Mouse (Mus musculus) hindbrain, embryonic 12.5 days (tissue): ENCODE results near the gene Gpr137c. TPM values are rescaled to one million over a fixed set of nuclear protein-coding genes. Genes with fewer than 3 reads are reported as not detected.

Experiments
- ATAC-seq: fragments of 200-750 bp; cut with Nextera tagmentation; 2 replicates; pipeline ENCODE4 v1.8.0; 2017; ENCODE audit warnings: moderate TSS enrichment; ENCODE audit not compliant: low FRiP score
- H3K27ac ChIP-seq: fragments of 300-500 bp; sonication (generic); 2 replicates; pipeline ENCODE4 v1.5.1; 2016; ENCODE audit warnings: mild to moderate bottlenecking
- H3K27me3 ChIP-seq: fragments of 300-500 bp; sonication (generic); 2 replicates; pipeline ENCODE4 v1.6.1; 2016; ENCODE audit warnings: mild to moderate bottlenecking
- H3K36me3 ChIP-seq: fragments of 300-500 bp; sonication (generic); 2 replicates; pipeline ENCODE4 v1.6.1; 2016; ENCODE audit warnings: mild to moderate bottlenecking
- H3K4me1 ChIP-seq: fragments of 300-500 bp; sonication (generic); 2 replicates; pipeline ENCODE4 v1.6.1; 2016
- H3K4me2 ChIP-seq: fragments of 300-500 bp; sonication (generic); replicated peaks from 2 replicates; pipeline ENCODE4 v1.6.1; 2016; ENCODE audit warnings: mild to moderate bottlenecking
- H3K4me3 ChIP-seq: fragments of 300-500 bp; sonication (generic); 2 replicates; pipeline ENCODE4 v1.5.1; 2016; ENCODE audit warnings: mild to moderate bottlenecking
- H3K9ac ChIP-seq: fragments of 300-500 bp; sonication (generic); 2 replicates; pipeline ENCODE4 v1.6.1; 2016; ENCODE audit warnings: mild to moderate bottlenecking, moderate library complexity
- H3K9me3 ChIP-seq: fragments of 300-500 bp; sonication (generic); replicated peaks from 2 replicates; pipeline ENCODE4 v1.6.1; 2016; ENCODE audit warnings: mild to moderate bottlenecking
- WGBS: fragments of 180-500 bp; shearing (Covaris S2); methylation state at CpG from one replicate; pipeline ENCODE4 v1.1.7; 2016; 5-methylcytosine and 5-hydroxymethylcytosine counted together
- polyA plus RNA-seq: library from polyadenylated mRNA; unstranded; fragments of >200 nt; fragmentation: Nextera tagmentation; extraction: Ambion mirVana; gene quantifications from 2 replicates; pipeline ENCODE4 v1.2.1, GENCODE M21; 2016

The Gpr137c gene
- polyA plus RNA-seq, 1 experiment from 2014 or later = 12.1 TPM

- ATAC-seq = no peak
- peaks cover 6% of the 10 kb centered on the region; the same call in 1 of the 2 replicates for H3K36me3 ChIP-seq
- no peak overlapping the region for H3K9ac ChIP-seq
- no peak overlapping the region for H3K4me2 ChIP-seq
- H3K27me3 ChIP-seq = peaks cover 4% of the 10 kb centered on the region; the same call in 1 of the 2 replicates
- no peak overlapping the region for H3K4me3 ChIP-seq
- no peak overlapping the region for H3K27ac ChIP-seq
- 94% methylated on average over 5 of the region's 5 CpGs for WGBS
- H3K9me3 ChIP-seq = no peaks in the 10 kb centered on the region
- no peaks in the 10 kb centered on the region for H3K4me1 ChIP-seq
Measured at GRCm38 (mm10) chr14:45305852-45306251, 86.3 kb downstream of the Gpr137c start.

GRCm38 (mm10) chr14:45307630-45308328 is 88.3 kb downstream of the Gpr137c start:
- Histone ChIP-seq H3K4me1 (no peaks in the 10 kb centered on the region), H3K36me3 (peaks cover 6% of the 10 kb centered on the region; the same call in 1 of the 2 replicates), H3K27ac (no peak overlapping the region), H3K9ac (no peak overlapping the region), H3K27me3 (no peaks in the 10 kb centered on the region), H3K4me3 (no peak overlapping the region), H3K9me3 (no peaks in the 10 kb centered on the region), H3K4me2 (no peak overlapping the region)
- WGBS = 91% methylated on average over 8 of the region's 8 CpGs
- ATAC-seq = no peak

GRCm38 (mm10) chr14:45309646-45310045 is 90.1 kb downstream of the Gpr137c start:
- H3K27ac ChIP-seq = no peak overlapping the region
- WGBS = 89% methylated on average over 13 of the region's 13 CpGs
- no peaks in the 10 kb centered on the region for H3K27me3 ChIP-seq
- H3K9ac ChIP-seq = no peak overlapping the region
- no peak for ATAC-seq
- H3K4me2 ChIP-seq = no peak overlapping the region
- peaks cover 3% of the 10 kb centered on the region; the same call in 1 of the 2 replicates for H3K36me3 ChIP-seq
- H3K4me3 ChIP-seq = no peak overlapping the region
- no peaks in the 10 kb centered on the region for H3K4me1 ChIP-seq
- H3K9me3 ChIP-seq = no peaks in the 10 kb centered on the region

- WGBS = 92% methylated on average over 14 of the region's 14 CpGs
- no peaks in the 10 kb centered on the region for H3K4me1 ChIP-seq
- no peak for ATAC-seq
Measured at GRCm38 (mm10) chr14:45310101-45310500, 90.6 kb downstream of the Gpr137c start.

GRCm38 (mm10) chr14:45316927-45317326 is 97.4 kb downstream of the Gpr137c start:
- H3K27me3 ChIP-seq = no peaks in the 10 kb centered on the region
- ATAC-seq = no peak
- 0 out of 2 replicates have a peak overlapping the region, but pooled peaks have one; percentile 43 for H3K9ac ChIP-seq
- H3K4me3 ChIP-seq = peak overlapping the region; percentile 89
- peak overlapping the region; percentile 60 for H3K4me2 ChIP-seq
- 87% methylated on average over 5 of the region's 5 CpGs for WGBS
- H3K9me3 ChIP-seq = no peaks in the 10 kb centered on the region
- H3K4me1 ChIP-seq = peaks cover 8% of the 10 kb centered on the region; the same call in 1 of the 2 replicates
- H3K36me3 ChIP-seq = no peaks in the 10 kb centered on the region
- no peak overlapping the region for H3K27ac ChIP-seq

More at GRCm38 (mm10) chr14:45310101-45310500, 90.6 kb downstream of the Gpr137c start:
- H3K27me3 ChIP-seq = no peaks in the 10 kb centered on the region
- no peak overlapping the region for H3K4me2 ChIP-seq
- no peaks in the 10 kb centered on the region for H3K9me3 ChIP-seq
- no peak overlapping the region for H3K9ac ChIP-seq
- H3K36me3 ChIP-seq = peaks cover under 1% of the 10 kb centered on the region; the same call in 1 of the 2 replicates
- no peak overlapping the region for H3K4me3 ChIP-seq
- H3K27ac ChIP-seq = no peak overlapping the region

- peak; percentile 83; the same call in 1 of the 2 replicates for ATAC-seq
- H3K36me3 ChIP-seq = no peaks in the 10 kb centered on the region
- peak overlapping the region; percentile 95 for H3K9ac ChIP-seq
- H3K27me3 ChIP-seq = no peaks in the 10 kb centered on the region
- peak overlapping the region; percentile 95 for H3K27ac ChIP-seq
- H3K4me2 ChIP-seq = peak overlapping the region; percentile 60
- H3K4me3 ChIP-seq = peak overlapping the region; percentile 89
- no peaks in the 10 kb centered on the region for H3K9me3 ChIP-seq
- H3K4me1 ChIP-seq = peaks cover 8% of the 10 kb centered on the region; the same call in 1 of the 2 replicates
- WGBS = under 1% methylated on average over 24 of the region's 38 CpGs
Measured at GRCm38 (mm10) chr14:45317921-45318411, 98.4 kb downstream of the Gpr137c start.

GRCm38 (mm10) chr14:45318426-45319236 is 99.1 kb downstream of the Gpr137c start, which contains the start of gene Ero1l:
Ero1l (minus strand) TSS chr14:45318771.
- 3% methylated on average over 45 of the region's 74 CpGs for WGBS
- peak within 1 kb of the TSS; percentile 89 for H3K4me3 ChIP-seq
- ATAC-seq = peak; percentile 97
- H3K9me3 ChIP-seq = no peaks in the 10 kb centered on the region
- H3K36me3 ChIP-seq = no peaks in the 10 kb centered on the region
- H3K27me3 ChIP-seq = no peaks in the 10 kb centered on the region
- peak within 1 kb of the TSS; percentile 95 for H3K27ac ChIP-seq
- H3K4me2 ChIP-seq = peak within 1 kb of the TSS; percentile 60
- peaks cover 8% of the 10 kb centered on the region; the same call in 1 of the 2 replicates for H3K4me1 ChIP-seq
- peak within 1 kb of the TSS; percentile 95 for H3K9ac ChIP-seq

- Histone ChIP-seq H3K9ac (no peak overlapping the region), H3K4me1 (peaks cover 8% of the 10 kb centered on the region; the same call in 1 of the 2 replicates), H3K4me3 (no peak overlapping the region), H3K9me3 (no peaks in the 10 kb centered on the region), H3K36me3 (no peaks in the 10 kb centered on the region), H3K4me2 (peak overlapping the region; percentile 60), H3K27ac (no peak overlapping the region), H3K27me3 (no peaks in the 10 kb centered on the region)
- no peak for ATAC-seq
- 65% methylated on average over 3 of the region's 3 CpGs for WGBS
Measured at GRCm38 (mm10) chr14:45319237-45319610, 99.7 kb downstream of the Gpr137c start.

- no peak overlapping the region for H3K27ac ChIP-seq
- no peaks in the 10 kb centered on the region for H3K27me3 ChIP-seq
- H3K4me2 ChIP-seq = no peak overlapping the region
- no peaks in the 10 kb centered on the region for H3K9me3 ChIP-seq
- H3K9ac ChIP-seq = no peak overlapping the region
- ATAC-seq = no peak
- peaks cover 8% of the 10 kb centered on the region; the same call in 1 of the 2 replicates for H3K4me1 ChIP-seq
- H3K4me3 ChIP-seq = no peak overlapping the region
- H3K36me3 ChIP-seq = no peaks in the 10 kb centered on the region
- WGBS = 84% methylated on average over 4 of the region's 4 CpGs
Measured at GRCm38 (mm10) chr14:45320111-45320510, 100.6 kb downstream of the Gpr137c start.

- 82% methylated on average over 3 of the region's 3 CpGs for WGBS
- no peak for ATAC-seq
Measured at GRCm38 (mm10) chr14:45321067-45321466, 101.5 kb downstream of the Gpr137c start.

GRCm38 (mm10) chr14:45321622-45322021 is 102.1 kb downstream of the Gpr137c start:
- no peak overlapping the region for H3K4me2 ChIP-seq
- H3K4me1 ChIP-seq = peaks cover 11% of the 10 kb centered on the region; the same call in 1 of the 2 replicates
- 86% methylated on average over 5 of the region's 5 CpGs for WGBS
- H3K27ac ChIP-seq = no peak overlapping the region
- no peaks in the 10 kb centered on the region for H3K27me3 ChIP-seq
- no peak for ATAC-seq
- H3K9ac ChIP-seq = no peak overlapping the region
- no peaks in the 10 kb centered on the region for H3K36me3 ChIP-seq
- H3K9me3 ChIP-seq = no peaks in the 10 kb centered on the region
- no peak overlapping the region for H3K4me3 ChIP-seq

More at GRCm38 (mm10) chr14:45321067-45321466, 101.5 kb downstream of the Gpr137c start:
- Histone ChIP-seq H3K36me3 (no peaks in the 10 kb centered on the region), H3K27ac (no peak overlapping the region), H3K4me2 (no peak overlapping the region), H3K27me3 (no peaks in the 10 kb centered on the region), H3K4me1 (peaks cover 11% of the 10 kb centered on the region; the same call in 1 of the 2 replicates), H3K4me3 (no peak overlapping the region), H3K9me3 (no peaks in the 10 kb centered on the region), H3K9ac (no peak overlapping the region)

GRCm38 (mm10) chr14:45322450-45322849 is 102.9 kb downstream of the Gpr137c start:
- no peak overlapping the region for H3K4me2 ChIP-seq
- WGBS = 91% methylated on average over 2 of the region's 2 CpGs

More at GRCm38 (mm10) chr14:45322450-45322849, 102.9 kb downstream of the Gpr137c start:
- ATAC-seq = no peak
- Histone ChIP-seq H3K4me1 (peaks cover 6% of the 10 kb centered on the region; the same call in 1 of the 2 replicates), H3K9me3 (no peaks in the 10 kb centered on the region), H3K36me3 (no peaks in the 10 kb centered on the region), H3K27ac (no peak overlapping the region), H3K27me3 (no peaks in the 10 kb centered on the region), H3K4me3 (no peak overlapping the region), H3K9ac (no peak overlapping the region)
